Mouse (Mus musculus): Measurements from ENCODE around the gene Sugct.

DNA sequence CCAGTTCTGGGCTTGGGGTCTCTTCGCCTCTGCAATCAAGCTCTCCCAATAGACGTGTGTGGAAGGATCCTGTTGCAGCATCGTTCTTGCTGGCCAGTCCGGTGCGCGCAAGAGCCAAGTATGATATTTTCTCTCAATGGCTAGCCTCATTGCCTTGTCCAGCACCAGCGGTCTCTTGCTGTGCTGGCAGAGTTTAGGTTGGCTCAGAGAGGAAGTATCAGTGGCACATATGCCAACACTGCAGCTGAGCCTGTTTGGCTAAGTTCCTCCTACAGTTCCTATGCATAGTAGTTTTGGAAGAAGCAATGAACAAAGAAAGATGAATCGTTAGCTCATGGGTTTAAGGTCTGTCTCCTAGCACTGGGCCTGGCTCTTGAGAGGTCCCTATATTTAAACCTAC, 352.5 kb downstream of the Sugct start:
- TF ChIP-seq POLR2AphosphoS5 (IDR thresholded peaks at IDR 0.05; ENCODE audit: borderline replicate concordance, low read depth, low read length) (no peak), MXI1 (IDR thresholded peaks at IDR 0.05; ENCODE audit: low read depth, low read length) (no peak), JUND (IDR thresholded peaks at IDR 0.05; ENCODE audit: low read depth, low read length) (no peak)
